Mouse (Mus musculus): ENCODE data around the gene Sbf1. TPM values are rescaled to one million over a fixed set of nuclear protein-coding genes. Genes with fewer than 3 reads are reported as not detected.

The Sbf1 gene
- polyA plus RNA-seq, 1 experiment, result 229 TPM

DNA sequence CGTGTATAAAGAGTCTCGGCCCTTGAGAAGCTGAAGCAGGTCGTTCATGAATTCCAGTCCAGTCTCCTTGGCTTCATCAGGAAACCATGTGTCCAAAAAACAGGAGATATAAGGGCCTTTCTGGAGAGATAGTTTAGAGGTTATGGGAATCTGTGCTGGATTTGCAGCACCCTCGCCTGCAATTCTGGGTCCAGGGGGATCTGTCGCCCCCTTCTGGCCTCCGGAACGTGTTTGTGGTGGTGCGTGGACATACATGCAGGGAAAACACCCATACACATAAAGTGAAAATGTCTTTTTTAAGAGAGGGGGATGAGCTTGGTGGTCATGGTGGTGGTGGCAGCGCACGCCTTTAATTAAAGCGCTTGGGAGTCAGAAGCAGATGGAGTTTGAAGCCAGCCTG lies 1.0 kb upstream of the Sbf1 start:
- TF ChIP-seq POLR2A (IDR thresholded peaks at IDR 0.05; ENCODE audit: borderline replicate concordance, extremely low read depth, insufficient read depth, insufficient read length, poor library complexity, severe bottlenecking), result no peak
- TF ChIP-seq CTCF (IDR thresholded peaks at IDR 0.05; ENCODE audit: borderline replicate concordance, extremely low read depth, insufficient read depth, insufficient read length), result peak; percentile 26; the same call in 1 of the 2 replicates
- no peak for DNase-seq (ENCODE audit: low read depth)

DNA sequence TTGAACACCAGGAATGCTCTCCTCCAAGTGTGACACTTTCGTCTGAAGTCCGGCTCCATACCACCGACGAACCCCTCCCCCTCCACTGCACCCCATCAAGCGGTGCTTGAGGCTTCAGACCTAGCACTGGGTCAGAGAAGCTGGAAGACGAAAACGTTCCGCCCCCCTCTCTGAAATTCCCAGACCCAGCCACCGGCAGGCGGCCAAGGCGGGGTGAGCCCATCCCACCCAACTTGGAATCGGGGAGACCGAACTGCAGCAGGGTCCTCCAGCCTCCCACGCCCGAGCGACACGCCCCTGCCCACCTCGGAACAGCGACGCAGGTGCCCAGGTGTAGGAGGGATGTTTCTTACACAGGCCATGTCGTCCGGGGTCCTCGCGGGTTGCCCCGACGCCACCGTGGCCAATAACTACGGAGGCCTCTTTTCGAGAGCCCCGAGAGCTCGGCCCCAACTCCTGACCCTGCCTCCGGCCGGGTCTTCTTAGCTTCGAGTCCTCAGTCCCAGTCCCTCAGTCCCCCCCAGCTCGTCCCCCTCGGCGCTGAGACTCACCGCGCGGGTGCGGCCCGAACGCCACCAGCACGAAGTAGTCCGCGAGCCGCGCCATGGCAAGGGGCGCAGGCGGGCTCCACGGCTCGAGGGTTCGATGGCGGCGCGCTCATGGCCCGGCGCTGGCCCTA lies 461 bp downstream of the Sbf1 start:
- peak; percentile 38 for DNase-seq (ENCODE audit: low read depth)
- TF ChIP-seq POLR2A (IDR thresholded peaks at IDR 0.05; ENCODE audit: borderline replicate concordance, extremely low read depth, insufficient read depth, insufficient read length, poor library complexity, severe bottlenecking) (no peak), CTCF (IDR thresholded peaks at IDR 0.05; ENCODE audit: borderline replicate concordance, extremely low read depth, insufficient read depth, insufficient read length) (peak; percentile 16; the same call in 1 of the 2 replicates)

DNA sequence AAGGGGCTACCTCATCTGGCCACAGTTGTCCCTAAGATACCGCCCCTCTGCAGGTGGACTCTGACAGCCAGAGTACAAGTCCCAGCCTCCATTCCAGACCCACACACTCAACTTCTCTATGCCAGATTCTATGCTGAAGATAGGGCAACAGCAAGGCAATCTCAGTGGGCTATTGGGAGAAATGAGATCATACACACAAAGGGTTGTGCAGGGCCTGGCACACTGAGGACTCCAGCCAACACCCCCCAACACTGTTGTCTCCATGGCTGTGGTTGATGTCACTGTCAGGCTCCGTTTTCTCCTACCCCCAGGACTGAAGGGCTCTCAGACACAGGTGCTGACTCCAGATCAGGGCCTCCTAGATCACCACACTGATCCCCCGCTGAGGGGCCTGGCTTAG lies 1.0 kb downstream of the Sbf1 start:
- TF ChIP-seq POLR2A (IDR thresholded peaks at IDR 0.05; ENCODE audit: borderline replicate concordance, extremely low read depth, insufficient read depth, insufficient read length, poor library complexity, severe bottlenecking), result no peak
- no peak for TF ChIP-seq CTCF (IDR thresholded peaks at IDR 0.05; ENCODE audit: borderline replicate concordance, extremely low read depth, insufficient read depth, insufficient read length)
- no peak for DNase-seq (ENCODE audit: low read depth)

DNA sequence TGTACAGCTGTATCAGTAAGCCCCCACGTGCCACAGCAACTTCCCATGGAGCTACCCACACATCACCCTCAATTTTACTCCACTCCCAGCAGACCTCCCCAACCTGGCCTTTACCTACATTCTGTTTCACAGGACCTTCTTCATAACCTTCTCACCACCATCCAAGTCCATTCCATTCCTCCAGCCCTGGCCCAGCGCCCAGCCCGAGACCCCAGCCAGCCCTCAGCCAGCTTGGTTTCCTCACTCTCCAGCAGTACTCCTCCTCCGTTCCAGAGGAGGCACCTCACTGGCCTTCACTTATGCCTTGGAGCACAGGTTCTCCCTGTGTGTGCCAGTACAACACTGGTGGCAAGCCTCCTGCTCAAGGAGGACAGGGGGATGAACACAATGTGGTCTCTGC lies 1.8 kb downstream of the Sbf1 start:
- TF ChIP-seq CTCF (IDR thresholded peaks at IDR 0.05; ENCODE audit: borderline replicate concordance, extremely low read depth, insufficient read depth, insufficient read length), result no peak
- no peak for TF ChIP-seq POLR2A (IDR thresholded peaks at IDR 0.05; ENCODE audit: borderline replicate concordance, extremely low read depth, insufficient read depth, insufficient read length, poor library complexity, severe bottlenecking)
- no peak for DNase-seq (ENCODE audit: low read depth)

DNA sequence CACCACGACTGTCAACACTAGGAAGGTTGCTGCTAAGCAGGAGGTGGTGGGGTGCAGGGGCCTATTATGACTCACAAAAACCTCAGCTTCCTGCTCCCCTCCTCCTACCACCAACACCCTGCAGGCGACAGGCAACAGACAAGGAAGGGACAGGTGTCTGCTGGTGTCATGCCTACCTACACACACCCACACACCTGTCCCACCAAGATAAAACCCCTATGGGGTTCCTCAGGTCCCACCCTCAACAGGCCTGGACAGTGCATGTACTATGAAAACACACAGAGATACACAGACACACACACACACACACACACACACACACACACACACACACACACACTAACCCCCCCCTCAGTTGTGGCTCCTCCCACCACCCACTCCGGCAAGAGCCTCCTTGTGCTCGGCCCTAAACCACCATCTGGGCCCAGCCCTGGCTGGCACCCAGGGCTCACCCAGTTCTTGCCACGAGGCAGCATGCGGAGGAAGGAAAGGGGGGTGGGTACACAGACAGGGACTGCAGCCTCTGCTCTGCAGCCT lies 5.1 kb downstream of the Sbf1 start:
- peak; percentile 70 for DNase-seq (ENCODE audit: low read depth)
- TF ChIP-seq POLR2A (IDR thresholded peaks at IDR 0.05; ENCODE audit: borderline replicate concordance, extremely low read depth, insufficient read depth, insufficient read length, poor library complexity, severe bottlenecking), result no peak
- TF ChIP-seq CTCF (IDR thresholded peaks at IDR 0.05; ENCODE audit: borderline replicate concordance, extremely low read depth, insufficient read depth, insufficient read length), result no peak

DNA sequence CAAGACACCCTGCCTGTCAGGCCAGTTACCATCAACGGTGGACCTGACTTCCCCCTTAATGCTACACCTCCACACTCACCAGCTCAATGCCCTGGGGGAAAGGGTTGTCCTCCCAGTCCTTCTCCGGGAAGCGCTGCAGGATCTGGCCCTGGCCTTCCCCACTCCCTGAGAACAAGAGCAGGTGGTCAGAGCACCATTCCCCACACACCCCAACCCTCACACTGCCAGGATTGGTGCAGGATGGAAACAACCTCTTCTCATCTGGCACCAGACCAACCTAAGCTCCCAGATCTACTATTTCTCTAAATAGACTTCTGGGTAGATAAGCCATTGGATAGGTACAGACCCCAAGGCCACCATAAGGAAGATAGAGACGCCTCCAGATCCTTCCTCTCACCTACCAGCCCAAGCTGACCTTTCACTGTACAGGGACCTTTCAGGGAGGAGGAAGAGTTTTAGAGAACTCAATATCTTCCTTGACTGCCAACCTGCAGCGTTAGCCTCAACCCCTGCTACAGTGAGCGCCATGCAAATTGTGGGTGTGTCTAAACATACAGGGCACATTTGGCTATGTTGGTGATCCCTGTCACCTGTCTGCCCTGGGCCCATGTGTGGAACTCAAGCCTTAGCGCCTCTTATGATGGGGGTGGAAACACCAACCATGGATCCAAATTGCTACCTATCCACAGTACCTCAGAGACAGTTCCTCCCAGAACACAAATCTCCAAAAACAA lies 6.5 kb downstream of the Sbf1 start:
- no peak for DNase-seq (ENCODE audit: low read depth)
- TF ChIP-seq POLR2A (IDR thresholded peaks at IDR 0.05; ENCODE audit: borderline replicate concordance, extremely low read depth, insufficient read depth, insufficient read length, poor library complexity, severe bottlenecking) (no peak), CTCF (IDR thresholded peaks at IDR 0.05; ENCODE audit: borderline replicate concordance, extremely low read depth, insufficient read depth, insufficient read length) (no peak)

DNA sequence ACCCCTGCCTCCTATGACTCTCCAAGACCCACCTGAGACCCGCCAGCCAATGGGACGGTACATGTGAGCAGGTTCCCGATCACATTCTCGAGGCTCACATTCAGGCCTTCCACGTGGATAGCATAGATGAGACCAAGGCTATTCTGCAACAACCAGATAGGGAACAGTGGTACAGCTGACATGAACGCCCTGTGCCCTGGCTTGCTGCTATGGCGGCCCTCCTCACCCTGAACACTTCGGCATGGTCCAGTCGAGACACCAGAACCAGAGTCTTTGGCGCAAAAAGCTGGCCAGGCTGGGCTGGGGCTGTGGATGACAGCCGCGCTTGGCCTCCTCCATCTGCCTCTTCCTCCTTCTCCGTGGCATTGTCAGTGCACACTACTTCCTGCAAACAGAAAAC lies 7.7 kb downstream of the Sbf1 start:
- TF ChIP-seq POLR2A (IDR thresholded peaks at IDR 0.05; ENCODE audit: borderline replicate concordance, extremely low read depth, insufficient read depth, insufficient read length, poor library complexity, severe bottlenecking) (no peak), CTCF (IDR thresholded peaks at IDR 0.05; ENCODE audit: borderline replicate concordance, extremely low read depth, insufficient read depth, insufficient read length) (no peak)
- DNase-seq (ENCODE audit: low read depth), result no peak

DNA sequence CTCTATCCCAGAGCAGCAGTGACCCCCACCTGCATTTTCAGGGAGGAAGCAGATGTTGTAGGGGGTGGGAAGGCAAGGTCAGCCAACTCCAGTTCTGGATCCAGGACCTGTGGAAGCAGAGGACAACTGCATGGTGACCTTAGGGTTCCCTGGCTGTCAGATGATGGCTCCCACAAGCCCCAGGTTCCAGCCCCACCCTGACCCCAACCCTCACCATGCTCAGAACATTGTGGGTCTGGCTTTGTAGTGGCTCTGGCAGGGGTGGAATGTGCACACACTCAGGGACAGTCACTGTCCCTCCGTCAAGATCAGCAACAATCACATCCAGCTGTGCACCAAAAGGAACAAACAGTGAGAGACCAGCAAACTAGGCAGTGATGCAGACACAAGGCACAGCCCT lies 9.1 kb downstream of the Sbf1 start:
- DNase-seq (ENCODE audit: low read depth), result no peak
- no peak for TF ChIP-seq CTCF (IDR thresholded peaks at IDR 0.05; ENCODE audit: borderline replicate concordance, extremely low read depth, insufficient read depth, insufficient read length)
- no peak for TF ChIP-seq POLR2A (IDR thresholded peaks at IDR 0.05; ENCODE audit: borderline replicate concordance, extremely low read depth, insufficient read depth, insufficient read length, poor library complexity, severe bottlenecking)

DNA sequence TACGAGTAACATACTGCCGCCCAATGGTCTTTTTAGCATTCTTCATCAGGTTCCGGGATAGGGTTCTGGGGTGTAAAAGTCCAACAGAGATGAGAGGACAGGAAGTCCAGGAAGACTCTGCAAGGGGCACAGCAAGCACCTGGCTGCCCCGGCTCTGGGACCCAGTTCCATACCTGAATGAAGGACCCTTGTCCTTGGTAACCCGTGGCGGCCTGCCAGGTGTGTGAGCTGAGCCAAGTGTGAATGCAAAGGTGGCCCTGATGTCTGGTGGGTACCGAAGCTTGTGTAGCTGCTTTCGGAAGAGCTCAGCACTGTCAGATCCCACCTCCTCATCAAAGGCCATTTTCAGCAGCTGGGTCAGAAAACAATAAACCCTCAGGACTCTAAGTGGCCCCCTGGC lies 14.5 kb downstream of the Sbf1 start:
- TF ChIP-seq POLR2A (IDR thresholded peaks at IDR 0.05; ENCODE audit: borderline replicate concordance, extremely low read depth, insufficient read depth, insufficient read length, poor library complexity, severe bottlenecking), result no peak
- no peak for TF ChIP-seq CTCF (IDR thresholded peaks at IDR 0.05; ENCODE audit: borderline replicate concordance, extremely low read depth, insufficient read depth, insufficient read length)
- no peak for DNase-seq (ENCODE audit: low read depth)

DNA sequence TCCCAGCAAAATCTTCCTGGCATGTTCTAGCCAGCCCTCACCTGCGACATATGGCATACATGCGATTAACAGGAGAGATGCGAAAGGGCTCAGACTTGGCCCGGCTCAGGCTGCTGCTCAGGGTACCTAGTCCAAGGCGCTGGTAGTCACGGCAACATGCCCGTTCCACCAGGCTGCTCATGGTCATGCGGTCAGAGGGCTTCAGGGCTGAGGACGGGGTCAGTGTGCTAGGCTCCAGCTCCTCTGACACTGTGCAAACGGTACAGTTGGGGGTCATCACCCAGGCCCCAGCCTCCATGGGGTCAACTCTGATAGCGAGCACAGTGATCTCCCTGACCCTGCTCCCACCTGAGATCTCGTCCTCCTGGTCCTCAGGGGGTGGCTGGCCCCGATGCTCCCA lies 14.9 kb downstream of the Sbf1 start:
- no peak for DNase-seq (ENCODE audit: low read depth)
- TF ChIP-seq POLR2A (IDR thresholded peaks at IDR 0.05; ENCODE audit: borderline replicate concordance, extremely low read depth, insufficient read depth, insufficient read length, poor library complexity, severe bottlenecking) (no peak), CTCF (IDR thresholded peaks at IDR 0.05; ENCODE audit: borderline replicate concordance, extremely low read depth, insufficient read depth, insufficient read length) (no peak)

DNA sequence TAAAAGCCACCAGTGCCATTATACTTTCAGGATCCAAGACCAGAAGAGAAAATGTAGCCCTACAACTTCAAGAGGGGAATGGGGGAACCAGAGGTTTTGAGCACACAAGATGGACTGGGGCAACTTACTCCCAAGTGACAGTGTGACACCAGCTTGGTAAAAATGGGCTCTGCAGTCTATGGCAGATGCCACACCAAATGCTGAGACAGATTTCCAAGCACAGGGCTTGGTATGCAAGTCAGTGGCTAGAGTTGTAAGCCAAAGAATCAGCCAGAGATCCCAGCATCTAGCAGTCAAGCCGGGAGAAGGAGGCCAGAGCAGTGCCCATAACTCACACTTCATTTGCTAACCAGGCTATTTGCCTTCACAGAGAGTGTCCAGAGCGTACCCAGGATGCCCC lies 17.4 kb downstream of the Sbf1 start:
- TF ChIP-seq POLR2A (IDR thresholded peaks at IDR 0.05; ENCODE audit: borderline replicate concordance, extremely low read depth, insufficient read depth, insufficient read length, poor library complexity, severe bottlenecking), result no peak
- TF ChIP-seq CTCF (IDR thresholded peaks at IDR 0.05; ENCODE audit: borderline replicate concordance, extremely low read depth, insufficient read depth, insufficient read length), result no peak

More for the DNA sequence above, 17.4 kb downstream of the Sbf1 start:
- no peak for DNase-seq (ENCODE audit: low read depth)

Data from brain, embryonic 14.5 days (tissue).